Mouse (Mus musculus) brain, embryonic 18.5 days (tissue): Measurements from ENCODE around the gene Kank2.
"Not testable (repeated sequence)": the region's sequence is repeated elsewhere in the genome, so short reads cannot be mapped to it uniquely, and the experiment has no call there.

Experiments used
- DNase-seq: peaks from one replicate; pipeline ENCODE4 v3.0.0-alpha.2; 2012; ENCODE audit warnings: low read depth, low spot score

The Kank2 gene

GRCm38 (mm10) chr9:21784517-21785307, 13.8 kb downstream of the Kank2 start:
- no peak for DNase-seq

- no peak for DNase-seq
These were observed 16.7 kb downstream of the Kank2 start for GRCm38 (mm10) chr9:21781657-21782468.

- no peak for DNase-seq
These were observed 20.8 kb downstream of the Kank2 start for GRCm38 (mm10) chr9:21777726-21778125.

- DNase-seq: no peak
These were observed 24.2 kb downstream of the Kank2 start for GRCm38 (mm10) chr9:21774353-21774752.

GRCm38 (mm10) chr9:21773396-21773795, 25.1 kb downstream of the Kank2 start:
- DNase-seq: not testable (repeated sequence)

- no peak for DNase-seq
These were observed 28.9 kb downstream of the Kank2 start for GRCm38 (mm10) chr9:21769558-21770183.

GRCm38 (mm10) chr9:21768511-21769411, 29.8 kb downstream of the Kank2 start:
- DNase-seq: no peak

- DNase-seq: no peak
These were observed 30.6 kb downstream of the Kank2 start for GRCm38 (mm10) chr9:21767896-21768295.

GRCm38 (mm10) chr9:21764084-21764999, 34.2 kb downstream of the Kank2 start:
- no peak for DNase-seq

- no peak for DNase-seq
These were observed 36.4 kb downstream of the Kank2 start for GRCm38 (mm10) chr9:21762135-21762534.

GRCm38 (mm10) chr9:21760155-21761088, 38.1 kb downstream of the Kank2 start, which contains the start of gene Spc24:
Gene Spc24, minus strand, starts transcription at chr9:21760303.
- DNase-seq: peak; percentile 97

- no peak for DNase-seq
These were observed 38.8 kb downstream of the Kank2 start for GRCm38 (mm10) chr9:21759718-21760117.

GRCm38 (mm10) chr9:21758576-21759529, 39.7 kb downstream of the Kank2 start:
- no peak for DNase-seq

- DNase-seq: no peak
These were observed 43.8 kb downstream of the Kank2 start for GRCm38 (mm10) chr9:21754516-21755321.

GRCm38 (mm10) chr9:21754003-21754402, 44.5 kb downstream of the Kank2 start:
- DNase-seq: no peak

GRCm38 (mm10) chr9:21752252-21752792, 46.2 kb downstream of the Kank2 start:
- no peak for DNase-seq

GRCm38 (mm10) chr9:21751347-21751746, 47.2 kb downstream of the Kank2 start:
- DNase-seq: no peak
